Mouse (Mus musculus): ENCODE data around the gene Rock2.

The Rock2 gene

GRCm38 (mm10) chr12:16894396-16895220, at the start of gene Rock2:
TSS of gene Rock2 (plus strand) at chr12:16894895.
- DNase-seq (ENCODE audit: low spot score), result peak; percentile 74

GRCm38 (mm10) chr12:16847204-16847792, 47.4 kb upstream of the Rock2 start:
- no peak for DNase-seq (ENCODE audit: low spot score)

GRCm38 (mm10) chr12:16848501-16848900, 46.2 kb upstream of the Rock2 start:
- DNase-seq (ENCODE audit: low spot score), result no peak

- DNase-seq (ENCODE audit: low spot score), result no peak
Observed at GRCm38 (mm10) chr12:16849821-16850220, 44.9 kb upstream of the Rock2 start.

GRCm38 (mm10) chr12:16850431-16851375, 44.0 kb upstream of the Rock2 start:
- DNase-seq (ENCODE audit: low spot score), result peak; percentile 71

GRCm38 (mm10) chr12:16853431-16854165, 41.1 kb upstream of the Rock2 start:
- no peak for DNase-seq (ENCODE audit: low spot score)

- DNase-seq (ENCODE audit: low spot score), result peak; percentile 82
Observed at GRCm38 (mm10) chr12:16855632-16856305, 38.9 kb upstream of the Rock2 start.

- DNase-seq (ENCODE audit: low spot score), result no peak
Observed at GRCm38 (mm10) chr12:16856306-16856679, 38.4 kb upstream of the Rock2 start.

- no peak for DNase-seq (ENCODE audit: low spot score)
Observed at GRCm38 (mm10) chr12:16858081-16858480, 36.6 kb upstream of the Rock2 start.

GRCm38 (mm10) chr12:16859781-16860180, 34.9 kb upstream of the Rock2 start:
- no peak for DNase-seq (ENCODE audit: low spot score)

GRCm38 (mm10) chr12:16860533-16860932, 34.2 kb upstream of the Rock2 start:
- DNase-seq (ENCODE audit: low spot score), result no peak

- no peak for DNase-seq (ENCODE audit: low spot score)
Observed at GRCm38 (mm10) chr12:16860961-16861360, 33.7 kb upstream of the Rock2 start.

GRCm38 (mm10) chr12:16864477-16864876, 30.2 kb upstream of the Rock2 start:
- DNase-seq (ENCODE audit: low spot score), result no peak

GRCm38 (mm10) chr12:16865871-16866270, 28.8 kb upstream of the Rock2 start:
- DNase-seq (ENCODE audit: low spot score), result no peak

GRCm38 (mm10) chr12:16866460-16866859, 28.2 kb upstream of the Rock2 start:
- no peak for DNase-seq (ENCODE audit: low spot score)

GRCm38 (mm10) chr12:16867306-16867705, 27.4 kb upstream of the Rock2 start:
- DNase-seq (ENCODE audit: low spot score), result no peak

GRCm38 (mm10) chr12:16868618-16869017, 26.1 kb upstream of the Rock2 start:
- DNase-seq (ENCODE audit: low spot score), result no peak

- DNase-seq (ENCODE audit: low spot score), result no peak
Observed at GRCm38 (mm10) chr12:16869091-16869778, 25.5 kb upstream of the Rock2 start.

- no peak for DNase-seq (ENCODE audit: low spot score)
Observed at GRCm38 (mm10) chr12:16869870-16870404, 24.8 kb upstream of the Rock2 start.

GRCm38 (mm10) chr12:16870405-16871068, 24.2 kb upstream of the Rock2 start:
- DNase-seq (ENCODE audit: low spot score), result no peak

Measured in layer of hippocampus, adult 11-12 months (tissue).